Mouse (Mus musculus) liver, postnatal 0 days (tissue): ENCODE measurements around the gene Ces3b. TPM values are rescaled to one million over a fixed set of nuclear protein-coding genes. Genes with fewer than 3 reads are reported as not detected.
"Not testable (repeated sequence)": the region's sequence is repeated elsewhere in the genome, so short reads cannot be mapped to it uniquely, and the experiment has no call there.

Experiments used
- ATAC-seq: fragments of 200-750 bp; cut with Nextera tagmentation; 2 replicates; pipeline ENCODE4 v1.8.0; 2017; ENCODE audit warnings: mild to moderate bottlenecking, moderate library complexity
- DNase-seq: peaks from one replicate; pipeline ENCODE4 v3.0.0-alpha.2; 2016
- H3K27ac ChIP-seq: fragments of 300-500 bp; sonication (generic); 2 replicates; pipeline ENCODE4 v1.5.1; 2014; ENCODE audit warnings: antibody characterized with exemption, moderate library complexity, mild to moderate bottlenecking, low read depth
- H3K27me3 ChIP-seq: fragments of 300-500 bp; sonication (generic); 2 replicates; pipeline ENCODE4 v1.6.1; 2014; ENCODE audit warnings: low read length, control low read depth, mixed read lengths; ENCODE audit not compliant: insufficient read depth
- H3K36me3 ChIP-seq: fragments of 300-500 bp; sonication (generic); replicated peaks from 2 replicates; pipeline ENCODE4 v1.6.1; 2014; ENCODE audit warnings: mild to moderate bottlenecking, control low read depth, low read length, moderate library complexity, mixed read lengths; ENCODE audit not compliant: insufficient read depth
- H3K4me1 ChIP-seq: fragments of 300-500 bp; sonication (generic); 2 replicates; pipeline ENCODE4 v1.6.1; 2014; ENCODE audit warnings: antibody characterized with exemption, mild to moderate bottlenecking, control low read depth; ENCODE audit not compliant: insufficient read depth
- H3K4me2 ChIP-seq: fragments of 300-500 bp; sonication (generic); 2 replicates; pipeline ENCODE4 v1.6.1; 2014; ENCODE audit warnings: low read depth, mild to moderate bottlenecking, low read length, moderate library complexity, mixed read lengths
- H3K4me3 ChIP-seq: fragments of 300-500 bp; sonication (generic); 2 replicates; pipeline ENCODE4 v1.5.1; 2014; ENCODE audit warnings: low read depth, low read length
- H3K9ac ChIP-seq: fragments of 300-500 bp; sonication (generic); replicated peaks from 2 replicates; pipeline ENCODE4 v1.6.1; 2014; ENCODE audit warnings: mild to moderate bottlenecking, moderate library complexity
- H3K9me3 ChIP-seq: fragments of 300-500 bp; sonication (generic); 2 replicates; pipeline ENCODE4 v1.6.1; 2016; ENCODE audit warnings: mild to moderate bottlenecking, control low read depth, low read length, mixed read lengths
- CTCF ChIP-seq: sonication (generic); IDR thresholded peaks from 2 replicates; pipeline ENCODE4 v1.5.1; 2016; ENCODE audit warnings: antibody characterized with exemption, low read depth
- EP300 ChIP-seq: IDR thresholded peaks from 2 replicates; pipeline ENCODE4 v1.6.1; 2016; ENCODE audit warnings: antibody characterized with exemption, low read depth, mild to moderate bottlenecking
- WGBS: fragments of 180-500 bp; shearing (Covaris S2); extraction: QIAGEN DNeasy Blood & Tissue Kit; methylation state at CpG from one replicate; pipeline ENCODE4 v1.1.7; 2014; ENCODE audit not compliant: insufficient replicate concordance; 5-methylcytosine and 5-hydroxymethylcytosine counted together
- polyA plus RNA-seq: library from polyadenylated mRNA; unstranded; fragments of >200 nt; fragmentation: Nextera tagmentation; extraction: Ambion mirVana; gene quantifications from 2 replicates; pipeline ENCODE4 v1.2.1, GENCODE M21; 2015

The Ces3b gene
- polyA plus RNA-seq, 1 experiment from 2014 or later: 0.11 TPM

- TF ChIP-seq CTCF (no peak), EP300 (no peak)
- Histone ChIP-seq H3K4me2 (no peak overlapping the region), H3K4me1 (no peaks in the 10 kb centered on the region), H3K9me3 (no peaks in the 10 kb centered on the region), H3K27me3 (no peaks in the 10 kb centered on the region), H3K4me3 (no peak overlapping the region), H3K27ac (no peak overlapping the region), H3K36me3 (no peaks in the 10 kb centered on the region), H3K9ac (no peak overlapping the region)
- no peak for ATAC-seq
- 52% methylated on average over 4 of the region's 4 CpGs for WGBS
- no peak for DNase-seq
Observed at GRCm38 (mm10) chr8:105088581-105088980, 5.0 kb downstream of the Ces3b start.

- ATAC-seq (no peak), DNase-seq (peak; percentile 7)
- Histone ChIP-seq H3K27me3 (no peaks in the 10 kb centered on the region), H3K36me3 (no peaks in the 10 kb centered on the region), H3K4me3 (no peak overlapping the region), H3K4me2 (no peak overlapping the region), H3K4me1 (no peaks in the 10 kb centered on the region), H3K27ac (no peak overlapping the region), H3K9me3 (no peaks in the 10 kb centered on the region), H3K9ac (no peak overlapping the region)
- WGBS: 66% methylated on average over 3 of the region's 3 CpGs
- TF ChIP-seq CTCF: no peak
- TF ChIP-seq EP300: no peak
Observed at GRCm38 (mm10) chr8:105093992-105094391, 10.4 kb downstream of the Ces3b start.

- not testable (repeated sequence) for H3K4me1 ChIP-seq, H3K27me3 ChIP-seq, H3K4me3 ChIP-seq, H3K9ac ChIP-seq, ATAC-seq, H3K9me3 ChIP-seq, H3K27ac ChIP-seq, H3K4me2 ChIP-seq, H3K36me3 ChIP-seq, DNase-seq
- WGBS: 70% methylated on average over 4 of the region's 4 CpGs
Observed at GRCm38 (mm10) chr8:105102101-105102785, 18.7 kb downstream of the Ces3b start.

GRCm38 (mm10) chr8:105103701-105104100 lies 20.1 kb downstream of the Ces3b start:
- not testable (repeated sequence) for DNase-seq, H3K4me3 ChIP-seq, H3K27me3 ChIP-seq, H3K9me3 ChIP-seq, H3K4me1 ChIP-seq, H3K36me3 ChIP-seq, H3K4me2 ChIP-seq, H3K9ac ChIP-seq
- WGBS: 48% methylated on average over 5 of the region's 5 CpGs
- ATAC-seq: peak; percentile 79
- peak overlapping the region; percentile 72 for H3K27ac ChIP-seq

GRCm38 (mm10) chr8:105104220-105104619 lies 20.7 kb downstream of the Ces3b start:
- H3K27ac ChIP-seq: peak overlapping the region; percentile 72
- no peaks in the 10 kb centered on the region for H3K4me1 ChIP-seq
- no peaks in the 10 kb centered on the region for H3K36me3 ChIP-seq
- peak; percentile 24 for DNase-seq
- no peak overlapping the region for H3K4me3 ChIP-seq
- H3K9ac ChIP-seq: no peak overlapping the region
- H3K9me3 ChIP-seq: no peaks in the 10 kb centered on the region; the same call in 1 of the 2 replicates
- ATAC-seq: peak; percentile 75
- 60% methylated on average over 3 of the region's 3 CpGs for WGBS
- H3K27me3 ChIP-seq: no peaks in the 10 kb centered on the region
- peak; percentile 36 for TF ChIP-seq CTCF
- peak; percentile 57; the same call in 1 of the 2 replicates for TF ChIP-seq EP300
- no peak overlapping the region for H3K4me2 ChIP-seq

- DNase-seq: no peak
- Histone ChIP-seq H3K4me3 (no peak overlapping the region), H3K27ac (peak overlapping the region; percentile 34; the same call in 1 of the 2 replicates), H3K9me3 (no peaks in the 10 kb centered on the region), H3K4me2 (no peak overlapping the region), H3K27me3 (no peaks in the 10 kb centered on the region), H3K9ac (no peak overlapping the region), H3K4me1 (no peaks in the 10 kb centered on the region), H3K36me3 (no peaks in the 10 kb centered on the region)
- 61% methylated on average over 9 of the region's 9 CpGs for WGBS
- no peak for TF ChIP-seq CTCF
- TF ChIP-seq EP300: no peak
- peak; percentile 71 for ATAC-seq
Observed at GRCm38 (mm10) chr8:105129864-105130263, 46.3 kb downstream of the Ces3b start.
